Mouse (Mus musculus): ENCODE results near the gene Samd1. TPM values are rescaled to one million over a fixed set of nuclear protein-coding genes. Genes with fewer than 3 reads are reported as not detected.
A peak's percentile ranks its signal among the peaks of the same experiment; 100 is the strongest.
"Not testable (repeated sequence)": the region's sequence is repeated elsewhere in the genome, so short reads cannot be mapped to it uniquely, and the experiment has no call there.

The Samd1 gene
- polyA plus RNA-seq, 1 experiment from 2014 or later = 7.4 TPM

- H3K9ac ChIP-seq (ENCODE audit: low read length) = peak overlapping the region; percentile 81
- peak overlapping the region; percentile 88 for H3K4me2 ChIP-seq (ENCODE audit: low read depth, low read length)
- H3K4me1 ChIP-seq (ENCODE audit: control insufficient read depth, insufficient read depth, low read length) = peaks cover 19% of the 10 kb centered on the region
- WGBS = under 1% methylated on average over 30 of the region's 30 CpGs
- peak overlapping the region; percentile 53 for H3K27ac ChIP-seq (ENCODE audit: low read length)
- H3K36me3 ChIP-seq (ENCODE audit: control insufficient read depth, insufficient read depth, low read length) = peaks cover 4% of the 10 kb centered on the region; the same call in 1 of the 2 replicates
- no peaks in the 10 kb centered on the region for H3K27me3 ChIP-seq (ENCODE audit: control insufficient read depth, insufficient read depth, low read length)
- H3K4me3 ChIP-seq (replicated peaks; ENCODE audit: low read length) = peak overlapping the region; percentile 65
- H3K9me3 ChIP-seq (replicated peaks; ENCODE audit: control insufficient read depth, low read length) = no peaks in the 10 kb centered on the region
- peak; percentile 90 for ATAC-seq (ENCODE audit: insufficient read depth, low FRiP score)
Measured at GRCm38 (mm10) chr8:84004533-84005201, 7.2 kb downstream of the Samd1 start.

- not testable (repeated sequence) for H3K9me3 ChIP-seq (replicated peaks; ENCODE audit: control insufficient read depth, low read length); H3K27ac ChIP-seq (ENCODE audit: low read length); H3K27me3 ChIP-seq (ENCODE audit: control insufficient read depth, insufficient read depth, low read length); ATAC-seq (ENCODE audit: insufficient read depth, low FRiP score); H3K9ac ChIP-seq (ENCODE audit: low read length); H3K36me3 ChIP-seq (ENCODE audit: control insufficient read depth, insufficient read depth, low read length); H3K4me3 ChIP-seq (replicated peaks; ENCODE audit: low read length)
- peak overlapping the region; percentile 88; the same call in 1 of the 2 replicates for H3K4me2 ChIP-seq (ENCODE audit: low read depth, low read length)
- 90% methylated on average over 7 of the region's 7 CpGs for WGBS
- H3K4me1 ChIP-seq (ENCODE audit: control insufficient read depth, insufficient read depth, low read length) = peaks cover 21% of the 10 kb centered on the region
Measured at GRCm38 (mm10) chr8:84005502-84005901, 8.0 kb downstream of the Samd1 start.

GRCm38 (mm10) chr8:84008362-84008761, 10.9 kb downstream of the Samd1 start:
- Histone ChIP-seq H3K9ac (ENCODE audit: low read length) (no peak overlapping the region), H3K4me1 (ENCODE audit: control insufficient read depth, insufficient read depth, low read length) (peaks cover 34% of the 10 kb centered on the region), H3K27me3 (ENCODE audit: control insufficient read depth, insufficient read depth, low read length) (peaks cover 31% of the 10 kb centered on the region), H3K27ac (ENCODE audit: low read length) (no peak overlapping the region), H3K4me3 (replicated peaks; ENCODE audit: low read length) (no peak overlapping the region), H3K9me3 (replicated peaks; ENCODE audit: control insufficient read depth, low read length) (no peaks in the 10 kb centered on the region), H3K4me2 (ENCODE audit: low read depth, low read length) (no peak overlapping the region), H3K36me3 (ENCODE audit: control insufficient read depth, insufficient read depth, low read length) (no peaks in the 10 kb centered on the region)
- WGBS = 34% methylated on average over 7 of the region's 7 CpGs
- ATAC-seq (ENCODE audit: insufficient read depth, low FRiP score) = no peak

- H3K4me1 ChIP-seq (ENCODE audit: control insufficient read depth, insufficient read depth, low read length) = peaks cover 26% of the 10 kb centered on the region
- H3K4me2 ChIP-seq (ENCODE audit: low read depth, low read length) = no peak overlapping the region
- H3K27ac ChIP-seq (ENCODE audit: low read length) = no peak overlapping the region
- H3K27me3 ChIP-seq (ENCODE audit: control insufficient read depth, insufficient read depth, low read length) = peaks cover 33% of the 10 kb centered on the region
- no peak overlapping the region for H3K4me3 ChIP-seq (replicated peaks; ENCODE audit: low read length)
- WGBS = under 1% methylated on average over 11 of the region's 11 CpGs
- ATAC-seq (ENCODE audit: insufficient read depth, low FRiP score) = no peak
- no peaks in the 10 kb centered on the region for H3K36me3 ChIP-seq (ENCODE audit: control insufficient read depth, insufficient read depth, low read length)
- H3K9me3 ChIP-seq (replicated peaks; ENCODE audit: control insufficient read depth, low read length) = no peaks in the 10 kb centered on the region
- H3K9ac ChIP-seq (ENCODE audit: low read length) = no peak overlapping the region
Measured at GRCm38 (mm10) chr8:84009876-84010275, 12.4 kb downstream of the Samd1 start.

- peak overlapping the region; percentile 58 for H3K9ac ChIP-seq (ENCODE audit: low read length)
- H3K36me3 ChIP-seq (ENCODE audit: control insufficient read depth, insufficient read depth, low read length) = no peaks in the 10 kb centered on the region
- peak; percentile 42; the same call in 1 of the 2 replicates for ATAC-seq (ENCODE audit: insufficient read depth, low FRiP score)
- no peaks in the 10 kb centered on the region for H3K9me3 ChIP-seq (replicated peaks; ENCODE audit: control insufficient read depth, low read length)
- peaks cover 26% of the 10 kb centered on the region for H3K4me1 ChIP-seq (ENCODE audit: control insufficient read depth, insufficient read depth, low read length)
- WGBS = under 1% methylated on average over 83 of the region's 83 CpGs
- peaks cover 33% of the 10 kb centered on the region for H3K27me3 ChIP-seq (ENCODE audit: control insufficient read depth, insufficient read depth, low read length)
- H3K27ac ChIP-seq (ENCODE audit: low read length) = no peak overlapping the region
- peak overlapping the region; percentile 80 for H3K4me2 ChIP-seq (ENCODE audit: low read depth, low read length)
- H3K4me3 ChIP-seq (replicated peaks; ENCODE audit: low read length) = peak overlapping the region; percentile 51
Measured at GRCm38 (mm10) chr8:84010625-84011611, 13.4 kb downstream of the Samd1 start.

GRCm38 (mm10) chr8:84011705-84012498, 14.4 kb downstream of the Samd1 start, which contains the start of gene 2210011C24Rik:
2210011C24Rik (minus strand) TSS chr8:84012171.
- Histone ChIP-seq H3K27me3 (ENCODE audit: control insufficient read depth, insufficient read depth, low read length) (peaks cover 33% of the 10 kb centered on the region), H3K4me3 (replicated peaks; ENCODE audit: low read length) (peak within 1 kb of the TSS; percentile 51), H3K36me3 (ENCODE audit: control insufficient read depth, insufficient read depth, low read length) (no peaks in the 10 kb centered on the region), H3K4me1 (ENCODE audit: control insufficient read depth, insufficient read depth, low read length) (peaks cover 26% of the 10 kb centered on the region), H3K9me3 (replicated peaks; ENCODE audit: control insufficient read depth, low read length) (no peaks in the 10 kb centered on the region), H3K27ac (ENCODE audit: low read length) (no peak within 1 kb of the TSS), H3K9ac (ENCODE audit: low read length) (peak within 1 kb of the TSS; percentile 58), H3K4me2 (ENCODE audit: low read depth, low read length) (peak within 1 kb of the TSS; percentile 80)
- 1% methylated on average over 45 of the region's 45 CpGs for WGBS
- ATAC-seq (ENCODE audit: insufficient read depth, low FRiP score) = peak; percentile 42; the same call in 1 of the 2 replicates

- ATAC-seq (ENCODE audit: insufficient read depth, low FRiP score) = 0 out of 2 replicates have a peak, but pooled peaks have one; percentile 13
- 15% methylated on average over 35 of the region's 35 CpGs for WGBS
Measured at GRCm38 (mm10) chr8:84012499-84013165, 15.2 kb downstream of the Samd1 start.

GRCm38 (mm10) chr8:84015833-84016232, 18.4 kb downstream of the Samd1 start:
- H3K4me1 ChIP-seq (ENCODE audit: control insufficient read depth, insufficient read depth, low read length) = peaks cover 18% of the 10 kb centered on the region

More at GRCm38 (mm10) chr8:84012499-84013165, 15.2 kb downstream of the Samd1 start:
- Histone ChIP-seq H3K4me2 (ENCODE audit: low read depth, low read length) (peak overlapping the region; percentile 80), H3K9me3 (replicated peaks; ENCODE audit: control insufficient read depth, low read length) (no peaks in the 10 kb centered on the region), H3K9ac (ENCODE audit: low read length) (peak overlapping the region; percentile 58; the same call in 1 of the 2 replicates), H3K27ac (ENCODE audit: low read length) (no peak overlapping the region), H3K36me3 (ENCODE audit: control insufficient read depth, insufficient read depth, low read length) (no peaks in the 10 kb centered on the region), H3K4me1 (ENCODE audit: control insufficient read depth, insufficient read depth, low read length) (peaks cover 26% of the 10 kb centered on the region), H3K4me3 (replicated peaks; ENCODE audit: low read length) (peak overlapping the region; percentile 51), H3K27me3 (ENCODE audit: control insufficient read depth, insufficient read depth, low read length) (peaks cover 33% of the 10 kb centered on the region)

More at GRCm38 (mm10) chr8:84015833-84016232, 18.4 kb downstream of the Samd1 start:
- Histone ChIP-seq H3K9me3 (replicated peaks; ENCODE audit: control insufficient read depth, low read length) (no peaks in the 10 kb centered on the region), H3K36me3 (ENCODE audit: control insufficient read depth, insufficient read depth, low read length) (no peaks in the 10 kb centered on the region), H3K4me3 (replicated peaks; ENCODE audit: low read length) (no peak overlapping the region), H3K27ac (ENCODE audit: low read length) (no peak overlapping the region), H3K4me2 (ENCODE audit: low read depth, low read length) (no peak overlapping the region), H3K9ac (ENCODE audit: low read length) (no peak overlapping the region), H3K27me3 (ENCODE audit: control insufficient read depth, insufficient read depth, low read length) (peaks cover 23% of the 10 kb centered on the region)
- WGBS = 92% methylated on average over 5 of the region's 5 CpGs
- ATAC-seq (ENCODE audit: insufficient read depth, low FRiP score) = no peak
